In the genomic region with DNA sequence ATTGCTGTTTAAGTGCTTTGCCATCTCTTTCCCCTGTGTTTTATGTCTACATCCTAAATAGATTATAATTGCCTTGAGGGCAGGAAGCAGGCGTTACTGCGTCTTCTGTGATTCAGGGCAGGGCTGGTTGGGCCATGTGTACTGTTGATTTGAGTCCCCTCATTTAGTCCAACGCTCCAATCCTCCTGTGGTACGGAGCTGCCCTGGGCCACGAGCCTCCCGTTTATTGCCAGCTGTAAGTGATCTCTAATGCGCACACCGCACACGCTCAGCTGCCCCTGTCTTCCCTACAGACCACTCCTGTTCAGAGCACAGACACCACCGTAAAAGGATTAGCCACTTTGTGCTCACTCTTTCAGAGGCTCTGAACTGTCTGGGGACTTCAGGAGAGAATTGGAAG, we compare ENCODE assay signal across 18 mouse cellular contexts. TPM values are rescaled to one million over a fixed set of nuclear protein-coding genes. Genes with fewer than 3 reads are reported as not detected.
"Had no signal": no experiment of that assay in that cellular context is flagged by ENCODE, and none has a peak within 500 bp of the region (broad histone marks: within the 10 kb centered on the region; RNA-seq: fewer than 3 reads in every experiment).

No protein-coding gene starts in this region.

- DNase-seq: kidney, adult 11 months; kidney, adult 8-10 months; kidney, postnatal 10 days; layer of hippocampus, postnatal 36 days; liver, embryonic 13.5 days; lung, adult 2 months; lung, postnatal 14 days; lung, postnatal 4 days; retina, postnatal 1 day; thymus, adult 18-20 months; thymus, postnatal 14 days; thymus, postnatal 4 days had no signal

- H3K4me2 ChIP-seq: intestine, embryonic 15.5 days; kidney, embryonic 15.5 days; liver, embryonic 13.5 days; neural tube, embryonic 12.5 days had no signal

- ATAC-seq: intestine, embryonic 15.5 days; midbrain, embryonic 16.5 days had no signal

- H3K27ac ChIP-seq: intestine, embryonic 15.5 days; kidney, embryonic 15.5 days; left cerebral cortex, adult 2 months; liver, embryonic 13.5 days; neural tube, embryonic 12.5 days had no signal

- H3K9me3 ChIP-seq: intestine, embryonic 15.5 days; kidney, embryonic 15.5 days; liver, embryonic 13.5 days; neural tube, embryonic 12.5 days had no signal

- H3K36me3 ChIP-seq: intestine, embryonic 15.5 days; kidney, embryonic 15.5 days; liver, embryonic 13.5 days; neural tube, embryonic 12.5 days had no signal

- H3K4me1 ChIP-seq: intestine, embryonic 15.5 days; kidney, embryonic 15.5 days; liver, embryonic 13.5 days had no signal

- H3K27me3 ChIP-seq: intestine, embryonic 15.5 days; liver, embryonic 13.5 days had no signal

- H3K4me3 ChIP-seq: intestine, embryonic 15.5 days; kidney, embryonic 15.5 days; left cerebral cortex, adult 2 months; liver, embryonic 13.5 days; neural tube, embryonic 12.5 days had no signal

- H3K9ac ChIP-seq: intestine, embryonic 15.5 days; kidney, embryonic 15.5 days; liver, embryonic 13.5 days; neural tube, embryonic 12.5 days had no signal

RNA-seq across cellular contexts. Expression of a gene that starts 31.4 kb away (rescaled TPM):
- total RNA-seq: megakaryocyte-erythroid progenitor cell, adult 5-6 weeks had no signal

RNA-seq across cellular contexts. Expression of a gene that starts 37.7 kb away (rescaled TPM):
- total RNA-seq: megakaryocyte-erythroid progenitor cell, adult 5-6 weeks had no signal
